Mouse (Mus musculus): ENCODE measurements around the gene Pctp.

GRCm38 (mm10) chr11:90038022-90038421 lies 35.3 kb upstream of the Pctp start:
- TF ChIP-seq GATA1 (IDR thresholded peaks at IDR 0.05; ENCODE audit: low read length), result no peak
- no peak for TF ChIP-seq TAL1 (IDR thresholded peaks at IDR 0.05; ENCODE audit: low read length)

All from erythroblast, embryonic 14.5 days (primary cell).